Mouse (Mus musculus) cortical plate, adult 2 months (tissue): ENCODE measurements at regions not wholly inside any gene's neighbourhood (a gene's known extent, or its start where the extent isn't known, plus 50 kb on each side); places are given as distances from the start of the nearest gene placed in this dataset.

Source experiments
- CTCF ChIP-seq: fragments of 200-500 bp; IDR thresholded peaks from 2 replicates; pipeline ENCODE4 v1.5.1; 2011; ENCODE audit warnings: mild to moderate bottlenecking, control low read depth, low read length; ENCODE audit not compliant: insufficient read depth; ENCODE audit errors: extremely low read depth
- POLR2A ChIP-seq: fragments of 200-500 bp; IDR thresholded peaks from 2 replicates; pipeline ENCODE4 v1.6.1; 2011; ENCODE audit warnings: mild to moderate bottlenecking, low read length, control low read depth; ENCODE audit not compliant: insufficient read depth; ENCODE audit errors: extremely low read depth

- TF ChIP-seq CTCF (no peak), POLR2A (no peak)
Observed at GRCm38 (mm10) chr10:10094113-10094512, 193.2 kb upstream of the Stxbp5 start.
